Mouse (Mus musculus) C2C12 (cell line): ENCODE measurements at regions not wholly inside any gene's neighbourhood (a gene's known extent, or its start where the extent isn't known, plus 50 kb on each side); places are given as distances from the start of the nearest gene placed in this dataset.

Experiments used
- CTCF ChIP-seq: IDR thresholded peaks from one replicate; pipeline ENCODE4 v1.5.1; 2011; ENCODE audit not compliant: control insufficient read depth, insufficient read depth, insufficient read length
- USF1 ChIP-seq: IDR thresholded peaks from one replicate; pipeline ENCODE4 v1.6.1; 2011; ENCODE audit warnings: low read depth, mild to moderate bottlenecking, control low read depth, moderate library complexity

DNA sequence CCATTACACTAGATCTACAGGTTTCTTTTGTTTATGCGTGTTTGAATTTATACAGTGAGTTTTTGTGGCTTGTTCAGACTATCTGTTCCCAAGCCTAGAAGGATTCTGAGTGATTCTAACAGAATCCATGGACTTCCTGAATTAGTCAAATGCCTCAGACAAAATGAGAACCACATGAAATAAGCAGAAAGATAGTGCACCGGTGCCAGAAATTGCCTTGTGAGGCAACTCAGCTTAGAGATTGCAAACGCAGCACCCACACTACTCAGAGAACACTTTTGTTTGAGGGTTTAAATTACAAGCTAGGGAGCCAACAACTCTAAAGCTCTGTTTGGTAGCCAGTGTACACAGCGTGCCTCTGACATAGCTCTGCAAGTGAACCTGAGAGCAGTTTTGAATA is 543.9 kb downstream of the Plcl1 start:
- TF ChIP-seq CTCF (no peak), USF1 (no peak)
